Mouse (Mus musculus) hindbrain, embryonic 13.5 days (tissue): Measurements from ENCODE around the gene Vps37c. TPM values are rescaled to one million over a fixed set of nuclear protein-coding genes. Genes with fewer than 3 reads are reported as not detected.

ENCODE experiments used
- ATAC-seq: fragments of 200-750 bp; cut with Nextera tagmentation; 2 replicates; pipeline ENCODE4 v1.8.0; 2017; ENCODE audit warnings: moderate TSS enrichment; ENCODE audit not compliant: low FRiP score
- H3K27ac ChIP-seq: fragments of 300-500 bp; sonication (generic); 2 replicates; pipeline ENCODE4 v1.5.1; 2015; ENCODE audit warnings: inconsistent platforms, mild to moderate bottlenecking, moderate library complexity
- H3K27me3 ChIP-seq: fragments of 300-500 bp; sonication (generic); 2 replicates; pipeline ENCODE4 v1.6.1; 2015; ENCODE audit warnings: mild to moderate bottlenecking, inconsistent platforms
- H3K36me3 ChIP-seq: fragments of 300-500 bp; sonication (generic); 2 replicates; pipeline ENCODE4 v1.6.1; 2015; ENCODE audit warnings: mild to moderate bottlenecking, inconsistent platforms
- H3K4me1 ChIP-seq: fragments of 300-500 bp; sonication (generic); replicated peaks from 2 replicates; pipeline ENCODE4 v1.6.1; 2015; ENCODE audit warnings: inconsistent platforms
- H3K4me2 ChIP-seq: fragments of 300-500 bp; sonication (generic); 2 replicates; pipeline ENCODE4 v1.6.1; 2015; ENCODE audit warnings: inconsistent platforms, mild to moderate bottlenecking, moderate library complexity
- H3K4me3 ChIP-seq: fragments of 300-500 bp; sonication (generic); 2 replicates; pipeline ENCODE4 v1.5.1; 2015; ENCODE audit warnings: mild to moderate bottlenecking, inconsistent platforms
- H3K9ac ChIP-seq: fragments of 300-500 bp; sonication (generic); 2 replicates; pipeline ENCODE4 v1.6.1; 2015; ENCODE audit warnings: mild to moderate bottlenecking, inconsistent platforms
- H3K9me3 ChIP-seq: fragments of 300-500 bp; sonication (generic); 2 replicates; pipeline ENCODE4 v1.6.1; 2016; ENCODE audit warnings: inconsistent platforms
- WGBS: fragments of 180-500 bp; shearing (Covaris S2); methylation state at CpG from one replicate; pipeline ENCODE4 v1.1.7; 2015; 5-methylcytosine and 5-hydroxymethylcytosine counted together
- polyA plus RNA-seq: library from polyadenylated mRNA; unstranded; fragments of >200 nt; fragmentation: Nextera tagmentation; extraction: Ambion mirVana; gene quantifications from 2 replicates; pipeline ENCODE4 v1.2.1, GENCODE M21; 2015

The Vps37c gene
- polyA plus RNA-seq, 1 experiment from 2014 or later: 33.8 TPM

DNA sequence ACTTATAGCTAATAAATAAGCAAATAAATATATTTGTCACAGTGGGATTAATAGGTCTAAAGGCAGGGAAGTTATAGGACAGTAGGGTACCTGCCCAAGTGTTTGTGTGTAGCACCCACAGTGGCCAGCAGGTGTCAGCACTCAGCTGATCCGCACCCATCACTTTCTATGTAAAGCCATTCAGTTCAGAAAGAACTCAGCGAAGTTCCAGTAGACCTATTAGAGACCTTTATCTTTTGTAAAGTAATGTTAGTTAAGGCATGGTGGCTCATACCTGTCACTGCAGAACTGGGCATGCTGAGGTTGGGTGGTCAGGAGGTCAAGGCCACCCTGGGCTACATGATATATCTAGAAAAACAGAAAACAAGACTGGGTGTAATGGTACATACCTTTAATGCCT, 23.0 kb upstream of the Vps37c start:
- H3K9me3 ChIP-seq: no peaks in the 10 kb centered on the region
- H3K4me1 ChIP-seq: no peaks in the 10 kb centered on the region
- H3K36me3 ChIP-seq: no peaks in the 10 kb centered on the region
- no peak overlapping the region for H3K9ac ChIP-seq
- H3K27me3 ChIP-seq: 0 out of 2 replicates have a peak, but pooled peaks cover 4% of the 10 kb centered on the region
- WGBS: 15% methylated on average over 2 of the region's 2 CpGs
- H3K4me2 ChIP-seq: no peak overlapping the region
- peak; percentile 73 for ATAC-seq
- H3K27ac ChIP-seq: no peak overlapping the region
- no peak overlapping the region for H3K4me3 ChIP-seq

DNA sequence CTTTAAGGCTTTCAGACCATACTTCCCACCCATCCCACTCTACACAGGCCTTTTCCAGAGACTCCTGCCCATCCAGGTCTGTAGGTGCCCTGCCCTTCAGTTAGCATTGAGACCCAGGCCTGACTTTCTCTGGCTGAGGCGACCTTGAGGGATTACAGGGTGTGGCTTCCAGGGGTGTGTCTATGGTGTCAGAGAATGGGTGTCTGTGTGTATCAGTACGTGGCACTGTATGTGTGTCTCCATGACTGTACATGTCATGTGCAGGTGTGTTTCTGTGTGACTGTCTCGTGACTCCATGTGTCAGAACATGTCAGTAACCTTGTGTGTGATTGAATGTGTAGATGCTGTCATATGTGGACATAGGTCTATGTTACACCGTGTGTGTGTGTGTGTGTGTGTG, 17.2 kb upstream of the Vps37c start:
- H3K27ac ChIP-seq: no peak overlapping the region
- H3K9me3 ChIP-seq: no peaks in the 10 kb centered on the region
- 88% methylated on average over 4 of the region's 4 CpGs for WGBS
- H3K4me1 ChIP-seq: no peaks in the 10 kb centered on the region
- no peak overlapping the region for H3K4me2 ChIP-seq
- no peaks in the 10 kb centered on the region for H3K36me3 ChIP-seq
- H3K9ac ChIP-seq: no peak overlapping the region
- no peak overlapping the region for H3K4me3 ChIP-seq
- ATAC-seq: no peak
- no peaks in the 10 kb centered on the region for H3K27me3 ChIP-seq

DNA sequence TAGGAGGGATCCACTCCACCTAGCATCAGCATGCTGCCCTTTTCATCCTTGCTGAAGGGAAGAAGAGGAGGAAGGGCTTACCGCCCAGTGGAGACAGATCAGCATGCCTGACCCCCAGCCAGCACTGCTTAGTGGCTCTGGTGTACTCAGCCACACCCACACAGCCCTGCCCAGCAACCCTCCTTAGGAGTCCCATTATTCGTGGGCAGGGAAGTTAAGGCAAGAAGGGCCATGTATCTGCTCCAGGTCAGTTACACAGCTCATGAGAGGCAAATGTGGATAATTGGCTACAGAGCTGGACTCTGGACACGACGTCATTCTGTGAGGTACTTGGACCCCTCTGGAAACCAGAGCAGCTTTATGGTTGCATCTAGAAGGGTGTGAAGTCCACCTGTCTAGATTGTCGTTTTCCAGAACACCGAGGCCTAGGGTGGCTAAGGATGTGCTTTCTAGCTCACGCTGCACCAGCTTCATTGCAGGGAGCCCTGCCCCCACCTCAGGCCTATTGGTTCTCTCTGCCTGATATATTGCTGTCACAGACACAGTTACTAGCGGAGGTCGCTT, 16.6 kb upstream of the Vps37c start:
- ATAC-seq: no peak
- Histone ChIP-seq H3K36me3 (no peaks in the 10 kb centered on the region), H3K4me2 (no peak overlapping the region), H3K4me3 (no peak overlapping the region), H3K9me3 (no peaks in the 10 kb centered on the region), H3K9ac (no peak overlapping the region), H3K27me3 (no peaks in the 10 kb centered on the region), H3K4me1 (no peaks in the 10 kb centered on the region), H3K27ac (no peak overlapping the region)
- WGBS: 66% methylated on average over 9 of the region's 9 CpGs

DNA sequence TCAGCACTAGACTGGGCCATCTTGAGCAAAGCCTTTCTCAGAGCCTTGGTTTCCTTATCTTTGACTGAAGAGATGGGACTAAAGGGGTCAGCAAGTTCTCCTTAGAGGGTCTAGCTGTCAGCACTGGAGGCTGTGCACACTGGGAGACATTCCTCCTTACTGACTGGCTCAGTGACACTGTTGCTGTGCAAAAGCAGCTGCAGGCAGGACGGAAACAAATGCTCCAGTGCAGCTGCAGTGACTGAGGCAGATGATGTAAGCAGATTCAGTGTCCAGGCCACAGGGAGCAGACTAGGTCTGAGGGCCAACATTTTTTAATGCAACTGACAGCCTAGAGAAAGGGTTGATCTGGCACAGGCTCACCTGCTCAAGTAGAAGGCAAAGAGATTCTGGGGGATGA, 15.3 kb upstream of the Vps37c start:
- Histone ChIP-seq H3K27me3 (no peaks in the 10 kb centered on the region), H3K9ac (no peak overlapping the region), H3K4me2 (no peak overlapping the region), H3K9me3 (no peaks in the 10 kb centered on the region), H3K36me3 (no peaks in the 10 kb centered on the region), H3K4me3 (no peak overlapping the region), H3K4me1 (no peaks in the 10 kb centered on the region), H3K27ac (no peak overlapping the region)
- 32% methylated on average over 1 of the region's 1 CpGs for WGBS
- no peak for ATAC-seq

DNA sequence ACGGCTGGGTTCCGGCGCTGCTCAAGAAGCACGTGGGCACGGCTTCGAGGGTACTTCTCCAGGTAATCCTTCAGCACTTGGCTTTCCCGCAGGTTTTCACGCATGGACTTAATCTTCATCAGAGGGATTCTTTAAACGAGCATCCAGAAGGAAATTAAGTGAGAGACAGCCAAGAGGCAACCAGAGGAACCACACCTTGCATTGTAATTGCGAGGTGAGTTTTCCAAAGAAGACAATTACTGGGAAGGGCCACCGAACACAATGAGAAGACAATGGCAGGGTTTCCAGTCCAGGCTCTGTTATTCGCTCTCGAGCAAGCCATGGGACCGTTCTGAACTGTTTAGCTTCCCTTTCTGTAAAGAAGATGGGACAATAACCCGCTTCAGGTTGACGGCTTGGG, 11.9 kb upstream of the Vps37c start:
- Histone ChIP-seq H3K4me3 (no peak overlapping the region), H3K27ac (no peak overlapping the region), H3K9ac (no peak overlapping the region), H3K36me3 (no peaks in the 10 kb centered on the region), H3K4me2 (no peak overlapping the region), H3K4me1 (no peaks in the 10 kb centered on the region; the same call in 1 of the 2 replicates), H3K9me3 (no peaks in the 10 kb centered on the region), H3K27me3 (no peaks in the 10 kb centered on the region)
- no peak for ATAC-seq
- 89% methylated on average over 16 of the region's 16 CpGs for WGBS

DNA sequence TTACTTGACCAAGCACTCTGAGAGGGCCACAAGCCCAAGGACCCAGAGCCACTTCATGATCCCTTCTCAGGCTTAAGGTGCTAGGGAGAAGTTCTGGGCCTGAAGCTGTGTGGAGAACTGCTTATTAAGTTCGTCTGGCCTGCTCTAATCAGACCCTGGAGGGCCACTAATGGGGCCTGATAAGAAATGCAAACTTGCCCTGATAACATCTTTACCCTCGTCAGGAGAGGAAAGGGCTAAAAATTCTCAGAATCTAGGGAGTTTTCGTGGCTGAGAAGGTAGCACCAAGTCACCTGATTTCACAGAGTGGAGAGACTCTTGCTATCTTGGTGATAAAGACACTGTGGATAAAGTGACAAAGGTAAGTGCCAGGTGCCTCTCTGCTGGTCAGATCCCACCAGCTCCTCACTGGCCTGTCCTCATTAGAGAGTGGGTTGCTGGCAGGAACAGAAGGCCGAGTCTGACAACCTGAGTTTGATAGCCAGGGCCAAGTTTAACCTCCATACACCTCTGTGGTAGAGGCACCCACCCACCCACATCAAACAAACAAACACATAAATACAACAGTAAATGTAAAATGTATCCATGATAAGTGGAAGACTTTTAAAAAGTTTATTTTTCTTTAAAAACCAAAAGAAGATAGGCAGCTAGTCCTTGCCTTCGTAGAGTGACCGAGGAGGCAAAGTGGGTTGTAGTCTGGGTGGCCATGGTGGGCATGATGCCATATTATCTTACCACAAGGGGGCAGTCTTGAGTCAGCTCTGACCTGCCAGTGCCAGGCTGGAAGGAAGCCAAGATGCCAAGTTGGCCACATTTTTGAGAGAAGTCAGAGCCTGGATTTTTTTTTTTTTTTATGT, 10.4 kb upstream of the Vps37c start, which contains the start of gene Pga5:
Gene Pga5 (minus strand): TSS at position 157 of the 857 bp plus-strand sequence.
- H3K36me3 ChIP-seq: no peaks in the 10 kb centered on the region
- H3K4me2 ChIP-seq: no peak within 1 kb of the TSS
- no peak within 1 kb of the TSS for H3K4me3 ChIP-seq
- no peak within 1 kb of the TSS for H3K9ac ChIP-seq
- H3K27ac ChIP-seq: no peak within 1 kb of the TSS
- no peaks in the 10 kb centered on the region; the same call in 1 of the 2 replicates for H3K4me1 ChIP-seq
- peak; percentile 58; the same call in 1 of the 2 replicates for ATAC-seq
- 58% methylated on average over 6 of the region's 6 CpGs for WGBS
- no peaks in the 10 kb centered on the region for H3K9me3 ChIP-seq
- no peaks in the 10 kb centered on the region for H3K27me3 ChIP-seq

DNA sequence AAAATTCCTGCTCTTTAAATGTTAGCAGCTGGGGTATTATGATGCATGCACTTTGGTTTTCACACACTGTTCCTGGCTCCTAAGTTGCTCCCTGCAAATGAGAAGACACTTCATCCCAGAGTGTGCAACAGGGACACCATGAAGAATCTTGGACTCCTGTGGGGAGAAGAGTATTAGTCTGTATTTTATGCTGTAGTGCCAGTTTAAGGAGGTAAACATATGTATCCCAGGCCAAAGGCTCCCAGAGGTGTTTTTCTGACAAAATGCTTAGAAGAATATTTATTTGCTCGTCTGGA, 9.8 kb upstream of the Vps37c start:
- no peak for ATAC-seq
- Histone ChIP-seq H3K4me3 (no peak overlapping the region), H3K9me3 (no peaks in the 10 kb centered on the region), H3K4me2 (no peak overlapping the region), H3K27me3 (no peaks in the 10 kb centered on the region), H3K36me3 (no peaks in the 10 kb centered on the region), H3K27ac (no peak overlapping the region), H3K9ac (no peak overlapping the region), H3K4me1 (no peaks in the 10 kb centered on the region; the same call in 1 of the 2 replicates)
- 85% methylated on average over 1 of the region's 1 CpGs for WGBS

DNA sequence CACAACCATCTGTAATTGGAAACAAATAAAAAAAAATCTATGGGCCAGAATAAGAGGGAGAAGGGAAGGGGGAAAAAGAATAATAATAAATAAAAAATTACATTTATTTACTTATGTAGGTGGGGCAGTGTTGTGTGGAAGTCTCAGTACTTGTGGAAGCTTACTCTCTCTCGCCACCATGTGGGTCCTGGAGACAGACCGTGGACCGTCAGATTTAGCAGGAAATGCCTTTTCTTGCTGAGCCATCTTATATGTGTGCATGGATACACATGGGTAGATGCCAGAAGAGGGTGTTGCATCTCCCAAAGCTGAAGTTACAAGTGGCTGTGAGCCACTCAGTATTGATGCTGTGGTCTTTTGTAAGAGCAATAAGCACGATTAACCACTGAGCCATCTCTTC, 7.0 kb upstream of the Vps37c start:
- Histone ChIP-seq H3K4me1 (no peaks in the 10 kb centered on the region; the same call in 1 of the 2 replicates), H3K9me3 (no peaks in the 10 kb centered on the region), H3K4me3 (no peak overlapping the region), H3K27ac (no peak overlapping the region), H3K36me3 (no peaks in the 10 kb centered on the region), H3K4me2 (no peak overlapping the region), H3K27me3 (no peaks in the 10 kb centered on the region), H3K9ac (no peak overlapping the region)
- no peak for ATAC-seq
- WGBS: 65% methylated on average over 4 of the region's 4 CpGs

DNA sequence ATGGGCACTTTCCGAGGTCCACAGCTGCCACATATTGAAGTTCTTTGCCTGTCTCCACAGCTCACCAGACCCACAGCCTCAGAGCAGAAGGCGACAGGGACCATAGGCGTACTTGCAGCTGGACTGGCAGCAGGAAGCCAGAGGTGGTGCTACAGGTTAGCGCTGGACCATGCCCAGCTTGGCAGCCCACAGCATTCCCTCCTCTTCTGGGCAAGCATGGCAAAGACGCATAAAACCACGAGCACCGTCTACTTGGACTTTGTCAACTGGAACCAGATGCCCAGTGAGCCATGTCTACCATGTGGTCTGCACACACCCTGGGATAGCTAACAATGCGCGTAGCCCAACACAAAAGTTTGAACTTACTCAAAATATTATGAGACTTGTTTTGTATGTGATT, 3.5 kb upstream of the Vps37c start:
- Histone ChIP-seq H3K27ac (no peak overlapping the region), H3K9me3 (no peaks in the 10 kb centered on the region), H3K4me2 (no peak overlapping the region), H3K36me3 (no peaks in the 10 kb centered on the region), H3K9ac (no peak overlapping the region), H3K4me3 (no peak overlapping the region), H3K4me1 (peaks cover 18% of the 10 kb centered on the region), H3K27me3 (no peaks in the 10 kb centered on the region)
- 92% methylated on average over 9 of the region's 9 CpGs for WGBS
- no peak for ATAC-seq

DNA sequence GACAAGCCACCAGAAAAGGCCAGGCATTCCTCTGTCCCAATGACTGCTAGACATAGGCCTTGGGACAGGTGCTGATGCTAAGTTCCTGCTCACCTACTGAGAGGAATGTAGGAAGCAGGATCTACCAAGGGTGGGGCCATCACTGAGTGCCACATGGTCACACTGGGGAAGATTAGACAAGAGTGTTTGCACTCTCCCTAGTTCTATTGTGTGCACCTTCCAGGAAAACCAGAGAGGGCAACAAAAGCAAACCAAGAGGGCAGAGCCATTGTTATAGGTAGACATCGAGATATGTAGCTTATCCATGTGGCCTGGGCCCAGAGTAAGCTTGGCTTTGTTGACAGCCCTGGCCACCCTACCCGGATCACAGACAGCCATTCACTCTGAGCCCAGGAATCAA, 2.8 kb upstream of the Vps37c start:
- Histone ChIP-seq H3K27ac (no peak overlapping the region), H3K4me1 (peaks cover 25% of the 10 kb centered on the region), H3K36me3 (no peaks in the 10 kb centered on the region), H3K9me3 (no peaks in the 10 kb centered on the region), H3K4me2 (no peak overlapping the region), H3K27me3 (no peaks in the 10 kb centered on the region), H3K9ac (no peak overlapping the region), H3K4me3 (no peak overlapping the region)
- no peak for ATAC-seq
- WGBS: 74% methylated on average over 2 of the region's 2 CpGs

DNA sequence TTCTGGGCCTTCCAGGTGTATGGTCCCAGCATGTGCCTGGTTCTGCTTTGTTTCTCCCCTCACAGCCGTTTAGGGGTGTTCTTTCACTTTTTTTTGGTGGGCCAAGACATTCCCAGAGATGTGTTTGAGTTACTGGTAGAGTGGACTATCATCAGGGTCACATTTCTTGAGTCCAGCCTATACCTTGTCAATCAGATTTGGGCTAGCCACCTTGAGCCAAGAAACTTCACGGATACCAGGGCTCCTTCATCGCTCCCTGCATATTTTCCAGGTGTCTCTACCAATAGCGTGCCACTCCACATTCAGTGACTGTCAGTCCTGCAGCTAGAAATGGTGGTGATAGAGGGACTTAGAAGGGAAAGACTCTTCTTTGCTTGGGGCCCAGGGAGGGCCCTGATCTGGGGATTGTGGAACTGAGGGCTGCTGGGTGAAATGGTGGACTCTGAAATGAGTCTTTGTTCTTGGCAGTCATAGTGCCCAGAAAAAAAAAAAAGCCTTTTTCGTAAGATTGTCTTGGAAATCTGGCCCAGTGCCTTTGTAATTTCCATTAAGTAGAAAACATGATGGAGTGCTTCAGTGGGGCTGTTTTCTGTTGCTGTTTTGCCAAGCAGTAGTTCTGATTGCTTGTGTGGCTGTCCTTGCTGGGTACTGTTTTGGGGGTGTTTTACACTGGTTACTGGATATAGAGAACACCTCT, 1.1 kb downstream of the Vps37c start:
- Histone ChIP-seq H3K4me2 (peak overlapping the region; percentile 79), H3K9ac (peak overlapping the region; percentile 86), H3K4me1 (peaks cover 43% of the 10 kb centered on the region), H3K27me3 (no peaks in the 10 kb centered on the region), H3K36me3 (no peaks in the 10 kb centered on the region), H3K9me3 (no peaks in the 10 kb centered on the region), H3K27ac (peak overlapping the region; percentile 97), H3K4me3 (peak overlapping the region; percentile 67)
- WGBS: 52% methylated on average over 5 of the region's 5 CpGs
- ATAC-seq: no peak; the same call in 1 of the 2 replicates

DNA sequence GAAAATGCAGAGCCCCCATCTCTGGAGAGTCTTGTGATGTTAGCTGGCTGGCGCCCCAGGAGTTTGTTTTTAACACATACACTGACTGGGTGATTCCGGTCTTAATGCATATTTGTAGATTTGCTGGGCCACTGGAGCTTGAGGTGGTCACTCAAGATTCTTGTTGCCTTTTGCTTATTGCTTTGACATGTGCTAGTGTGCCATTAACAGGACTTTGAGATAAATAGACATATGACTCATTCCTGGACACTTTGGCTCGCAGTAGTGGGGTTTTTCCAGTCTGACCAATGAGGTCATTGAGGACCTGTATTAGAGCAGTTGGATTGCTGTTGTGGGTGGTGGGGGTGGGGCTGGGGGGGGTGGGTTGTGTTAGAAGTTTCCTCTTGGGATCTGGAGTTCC, 1.8 kb downstream of the Vps37c start:
- Histone ChIP-seq H3K27ac (peak overlapping the region; percentile 97), H3K9me3 (no peaks in the 10 kb centered on the region), H3K4me2 (peak overlapping the region; percentile 79), H3K4me3 (peak overlapping the region; percentile 67), H3K9ac (peak overlapping the region; percentile 86), H3K36me3 (no peaks in the 10 kb centered on the region), H3K4me1 (peaks cover 48% of the 10 kb centered on the region), H3K27me3 (no peaks in the 10 kb centered on the region)
- WGBS: 90% methylated on average over 3 of the region's 3 CpGs
- ATAC-seq: no peak
